Mouse (Mus musculus) midbrain, embryonic 14.5 days (tissue): ENCODE data around the gene Rerg. TPM values are rescaled to one million over a fixed set of nuclear protein-coding genes. Genes with fewer than 3 reads are reported as not detected.
A peak's percentile ranks its signal among the peaks of the same experiment; 100 is the strongest.

Source experiments
- ATAC-seq: fragments of 200-750 bp; cut with Nextera tagmentation; 2 replicates; pipeline ENCODE4 v1.8.0; 2017; ENCODE audit warnings: moderate number of reproducible peaks, moderate library complexity; ENCODE audit not compliant: low FRiP score, low TSS enrichment
- DNase-seq: peaks from one replicate; pipeline ENCODE4 v3.0.0-alpha.2; 2015
- H3K27ac ChIP-seq: fragments of 300-500 bp; sonication (generic); replicated peaks from 2 replicates; pipeline ENCODE4 v1.5.1; 2014; ENCODE audit warnings: mild to moderate bottlenecking, low read depth, low read length, moderate library complexity
- H3K27me3 ChIP-seq: fragments of 300-500 bp; sonication (generic); 2 replicates; pipeline ENCODE4 v1.6.1; 2014; ENCODE audit warnings: low read length, control low read depth, mixed read lengths; ENCODE audit not compliant: control insufficient read depth, insufficient read depth
- H3K36me3 ChIP-seq: fragments of 300-500 bp; sonication (generic); 2 replicates; pipeline ENCODE4 v1.6.1; 2014; ENCODE audit warnings: low read length, control low read depth; ENCODE audit not compliant: control insufficient read depth, insufficient read depth
- H3K4me1 ChIP-seq: fragments of 300-500 bp; sonication (generic); 2 replicates; pipeline ENCODE4 v1.6.1; 2014; ENCODE audit warnings: mild to moderate bottlenecking, antibody characterized with exemption, low read length, control low read depth; ENCODE audit not compliant: control insufficient read depth, insufficient read depth
- H3K4me2 ChIP-seq: fragments of 300-500 bp; sonication (generic); 2 replicates; pipeline ENCODE4 v1.6.1; 2014; ENCODE audit warnings: mild to moderate bottlenecking, low read length, moderate library complexity
- H3K4me3 ChIP-seq: fragments of 300-500 bp; sonication (generic); replicated peaks from 2 replicates; pipeline ENCODE4 v1.5.1; 2014; ENCODE audit warnings: low read depth, low read length
- H3K9ac ChIP-seq: fragments of 300-500 bp; sonication (generic); replicated peaks from 2 replicates; pipeline ENCODE4 v1.6.1; 2014; ENCODE audit warnings: mild to moderate bottlenecking, low read length, moderate library complexity
- H3K9me3 ChIP-seq: fragments of 300-500 bp; sonication (generic); 2 replicates; pipeline ENCODE4 v1.6.1; 2016; ENCODE audit warnings: low read length, control low read depth, mixed read lengths; ENCODE audit not compliant: control insufficient read depth
- WGBS: fragments of 180-500 bp; shearing (Covaris S2); extraction: QIAGEN DNeasy Blood & Tissue Kit; methylation state at CpG from one replicate; pipeline ENCODE4 v1.1.7; 2014; 5-methylcytosine and 5-hydroxymethylcytosine counted together
- polyA plus RNA-seq: library from polyadenylated mRNA; unstranded; fragments of >200 nt; fragmentation: Nextera tagmentation; extraction: Ambion mirVana; gene quantifications from 2 replicates; pipeline ENCODE4 v1.2.1, GENCODE M21; 2014

The Rerg gene
- polyA plus RNA-seq, 1 experiment from 2014 or later: 5.9 TPM

DNA sequence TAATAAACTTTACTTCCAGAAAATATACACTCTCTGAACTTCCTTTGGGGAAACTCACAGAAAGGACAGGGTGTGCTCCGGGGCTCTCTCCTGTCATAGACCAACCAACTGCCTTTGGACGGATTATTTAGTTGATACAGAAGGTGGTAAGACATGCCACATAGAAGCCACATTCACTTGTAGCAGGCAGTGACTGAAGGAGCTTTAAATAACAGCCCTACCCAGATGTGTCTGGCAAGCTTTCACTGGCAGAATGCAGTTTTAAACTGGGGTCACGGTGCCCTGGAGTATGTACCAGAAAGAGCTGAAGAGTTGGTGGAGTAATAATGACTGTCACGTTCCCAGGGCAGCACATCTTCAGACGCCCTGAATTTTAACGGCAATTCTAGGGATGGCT is 59.5 kb downstream of the Rerg start:
- DNase-seq (no peak), ATAC-seq (no peak)
- Histone ChIP-seq H3K4me3 (no peak overlapping the region), H3K36me3 (no peaks in the 10 kb centered on the region), H3K9me3 (no peaks in the 10 kb centered on the region), H3K27me3 (no peaks in the 10 kb centered on the region), H3K4me1 (no peaks in the 10 kb centered on the region), H3K9ac (no peak overlapping the region), H3K27ac (no peak overlapping the region), H3K4me2 (no peak overlapping the region)
- WGBS: 88% methylated on average over 6 of the region's 6 CpGs

DNA sequence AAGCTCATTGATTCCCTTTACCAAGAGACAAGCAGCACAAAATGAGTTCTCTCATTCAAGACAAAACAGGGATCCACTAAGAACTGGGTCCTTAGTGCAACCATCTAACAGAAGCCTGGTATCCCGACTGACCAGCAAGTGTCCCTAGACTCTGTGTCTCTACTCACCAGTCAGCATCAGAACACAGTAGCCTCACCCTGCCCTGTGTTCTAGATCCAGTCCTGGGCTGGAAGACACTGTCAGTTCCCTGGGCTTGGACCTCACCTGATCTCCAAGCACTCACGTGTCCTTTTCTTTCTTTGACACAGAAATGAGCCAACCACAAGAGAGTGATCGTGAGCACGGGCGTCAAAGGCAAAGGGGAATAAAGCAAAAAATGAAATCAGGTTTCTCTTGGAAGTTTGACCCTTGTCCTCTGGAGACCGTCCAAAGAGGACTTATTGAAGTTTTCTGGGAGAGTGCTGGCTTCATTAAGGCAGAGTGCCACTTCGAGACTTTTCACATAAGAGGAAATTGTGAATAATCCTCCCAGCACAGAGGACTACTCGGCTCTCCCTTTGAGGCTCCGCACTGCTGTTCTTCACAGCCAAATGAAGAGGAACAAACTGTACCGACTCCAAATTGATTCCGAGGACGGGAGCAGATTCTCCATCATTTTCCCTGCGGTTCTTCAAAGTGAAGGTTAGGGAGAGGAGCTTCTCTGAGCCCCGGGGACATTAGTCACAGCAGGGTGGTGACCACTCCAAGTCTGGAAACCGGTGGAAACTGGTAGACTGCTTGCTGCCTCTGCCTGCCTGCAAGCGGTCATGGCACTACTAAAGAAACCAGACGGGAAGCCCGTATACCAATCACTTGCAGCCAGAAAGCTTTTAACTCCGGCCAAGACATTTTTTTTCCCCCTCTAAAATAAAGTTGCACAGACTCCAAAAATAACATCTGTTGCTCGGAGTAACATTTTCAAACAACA is 60.2 kb downstream of the Rerg start:
- Histone ChIP-seq H3K27me3 (no peaks in the 10 kb centered on the region), H3K4me3 (no peak overlapping the region), H3K9ac (no peak overlapping the region), H3K4me1 (no peaks in the 10 kb centered on the region), H3K4me2 (no peak overlapping the region), H3K9me3 (no peaks in the 10 kb centered on the region), H3K27ac (no peak overlapping the region), H3K36me3 (no peaks in the 10 kb centered on the region)
- no peak for DNase-seq
- ATAC-seq: no peak
- 86% methylated on average over 20 of the region's 20 CpGs for WGBS

DNA sequence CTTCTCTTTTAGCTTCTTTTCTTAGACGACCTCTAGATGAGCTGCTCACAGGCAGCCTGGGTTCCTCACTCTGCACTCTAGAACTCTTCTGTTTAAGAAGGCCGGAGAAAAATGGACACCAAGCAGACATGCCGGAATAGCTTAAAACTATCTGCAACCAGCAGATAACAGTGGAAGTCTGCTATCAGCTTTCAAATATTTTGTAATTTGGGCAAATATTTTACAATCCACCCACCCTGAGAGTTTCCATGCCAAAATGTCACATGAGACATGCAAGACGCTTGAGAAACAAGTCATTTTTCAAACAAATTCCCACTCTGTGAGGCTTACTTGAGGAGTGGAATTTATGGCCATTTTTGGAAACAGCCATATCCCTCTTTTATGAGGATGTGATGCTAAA is 65.0 kb downstream of the Rerg start:
- no peak overlapping the region for H3K27ac ChIP-seq
- no peak overlapping the region for H3K4me2 ChIP-seq
- 92% methylated on average over 4 of the region's 4 CpGs for WGBS
- no peaks in the 10 kb centered on the region for H3K9me3 ChIP-seq
- no peak overlapping the region for H3K4me3 ChIP-seq
- ATAC-seq (no peak), DNase-seq (no peak)
- no peaks in the 10 kb centered on the region for H3K4me1 ChIP-seq
- H3K27me3 ChIP-seq: no peaks in the 10 kb centered on the region
- no peak overlapping the region for H3K9ac ChIP-seq
- H3K36me3 ChIP-seq: no peaks in the 10 kb centered on the region

DNA sequence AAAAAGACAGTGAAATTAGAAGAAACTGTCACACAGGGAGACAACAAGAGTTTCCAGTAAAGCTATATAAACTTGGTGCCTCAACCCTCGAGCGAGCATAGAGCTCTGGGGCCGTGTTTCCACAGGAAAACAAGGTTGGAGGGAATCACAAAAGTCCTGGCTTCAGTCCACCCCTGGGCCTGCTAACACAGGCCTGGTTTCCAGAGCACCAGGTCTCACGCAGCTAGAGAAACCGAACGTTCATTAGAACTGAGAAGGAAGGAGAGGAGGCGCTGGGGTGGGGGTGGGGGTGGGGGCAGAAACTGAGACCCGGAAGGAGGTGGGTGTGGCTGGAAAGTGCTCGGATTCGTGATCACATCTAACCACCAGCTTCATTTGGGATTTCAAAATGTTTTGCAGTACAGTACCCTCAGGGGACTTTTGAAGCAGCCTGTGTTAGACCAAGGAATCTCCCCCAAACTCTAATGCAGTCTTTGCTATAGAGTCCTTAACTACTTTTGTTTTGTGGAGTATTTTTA is 67.6 kb downstream of the Rerg start:
- no peak overlapping the region for H3K4me3 ChIP-seq
- no peaks in the 10 kb centered on the region for H3K36me3 ChIP-seq
- 61% methylated on average over 10 of the region's 10 CpGs for WGBS
- no peak overlapping the region for H3K9ac ChIP-seq
- H3K4me1 ChIP-seq: no peaks in the 10 kb centered on the region
- no peak overlapping the region for H3K4me2 ChIP-seq
- DNase-seq (no peak), ATAC-seq (no peak)
- H3K27ac ChIP-seq: no peak overlapping the region
- no peaks in the 10 kb centered on the region for H3K27me3 ChIP-seq
- H3K9me3 ChIP-seq: no peaks in the 10 kb centered on the region

DNA sequence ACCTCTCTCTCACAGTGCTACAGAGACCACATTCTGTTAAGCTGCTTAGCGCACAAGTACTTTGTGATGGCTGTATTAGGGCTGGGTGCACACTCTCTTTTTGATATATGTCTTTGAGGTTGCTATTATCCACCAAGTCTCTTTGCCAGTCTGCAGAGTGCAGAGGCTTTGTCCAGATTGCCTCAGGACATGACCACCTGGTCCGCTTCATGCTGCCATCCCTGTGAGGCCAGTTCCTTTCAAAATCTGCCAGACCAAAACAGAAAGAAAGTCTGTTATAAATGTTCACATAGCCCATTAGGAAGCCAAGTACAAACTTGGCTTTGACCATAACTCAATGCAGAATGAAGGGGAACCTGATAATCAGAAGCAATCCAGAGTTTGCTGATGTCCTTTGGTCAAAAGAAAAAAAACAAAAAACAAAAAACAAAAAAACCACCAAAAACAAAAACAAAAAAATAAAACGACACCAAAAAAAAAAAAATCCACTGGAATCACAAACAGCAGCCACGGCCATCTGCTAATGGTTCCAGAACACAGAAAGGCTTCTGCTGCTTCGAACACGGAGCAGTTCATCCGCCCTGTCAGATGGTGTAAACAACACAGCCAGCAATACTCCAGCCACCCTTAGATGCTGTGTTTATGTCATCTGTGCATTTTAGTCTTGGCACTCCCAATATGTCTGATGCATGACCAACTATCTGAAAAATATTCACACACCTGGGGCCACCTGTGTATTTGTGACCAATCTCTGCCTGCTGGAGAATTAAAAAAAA is 68.2 kb downstream of the Rerg start:
- H3K9me3 ChIP-seq: no peaks in the 10 kb centered on the region
- no peak overlapping the region for H3K4me3 ChIP-seq
- no peak overlapping the region for H3K27ac ChIP-seq
- DNase-seq (no peak), ATAC-seq (no peak)
- no peaks in the 10 kb centered on the region for H3K36me3 ChIP-seq
- no peak overlapping the region for H3K9ac ChIP-seq
- no peak overlapping the region for H3K4me2 ChIP-seq
- H3K4me1 ChIP-seq: no peaks in the 10 kb centered on the region
- 80% methylated on average over 7 of the region's 7 CpGs for WGBS
- H3K27me3 ChIP-seq: no peaks in the 10 kb centered on the region

DNA sequence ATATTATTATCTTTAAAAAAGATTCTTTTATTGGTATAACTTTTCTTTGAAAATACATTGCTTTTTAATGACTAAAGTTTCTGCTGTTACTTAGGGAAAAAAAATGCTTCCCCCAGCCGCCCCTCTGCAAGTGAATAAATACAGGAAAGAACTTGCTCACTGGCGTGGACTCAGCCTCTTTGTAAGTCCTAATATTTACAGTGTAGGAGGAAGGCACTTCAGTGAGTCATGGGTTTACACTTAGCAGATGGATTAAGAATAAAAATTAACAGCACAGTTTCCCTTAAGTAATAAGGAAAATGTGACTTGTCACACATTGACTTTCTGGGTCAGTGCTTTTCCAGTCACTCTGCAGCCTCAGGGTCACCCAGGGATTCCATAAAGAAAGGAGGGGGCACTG is 70.0 kb downstream of the Rerg start:
- H3K4me2 ChIP-seq: no peak overlapping the region
- no peak overlapping the region for H3K9ac ChIP-seq
- 72% methylated on average over 2 of the region's 2 CpGs for WGBS
- H3K27ac ChIP-seq: no peak overlapping the region
- DNase-seq (no peak), ATAC-seq (no peak)
- no peaks in the 10 kb centered on the region for H3K27me3 ChIP-seq
- H3K4me3 ChIP-seq: no peak overlapping the region
- no peaks in the 10 kb centered on the region for H3K36me3 ChIP-seq
- no peaks in the 10 kb centered on the region for H3K9me3 ChIP-seq
- H3K4me1 ChIP-seq: no peaks in the 10 kb centered on the region

DNA sequence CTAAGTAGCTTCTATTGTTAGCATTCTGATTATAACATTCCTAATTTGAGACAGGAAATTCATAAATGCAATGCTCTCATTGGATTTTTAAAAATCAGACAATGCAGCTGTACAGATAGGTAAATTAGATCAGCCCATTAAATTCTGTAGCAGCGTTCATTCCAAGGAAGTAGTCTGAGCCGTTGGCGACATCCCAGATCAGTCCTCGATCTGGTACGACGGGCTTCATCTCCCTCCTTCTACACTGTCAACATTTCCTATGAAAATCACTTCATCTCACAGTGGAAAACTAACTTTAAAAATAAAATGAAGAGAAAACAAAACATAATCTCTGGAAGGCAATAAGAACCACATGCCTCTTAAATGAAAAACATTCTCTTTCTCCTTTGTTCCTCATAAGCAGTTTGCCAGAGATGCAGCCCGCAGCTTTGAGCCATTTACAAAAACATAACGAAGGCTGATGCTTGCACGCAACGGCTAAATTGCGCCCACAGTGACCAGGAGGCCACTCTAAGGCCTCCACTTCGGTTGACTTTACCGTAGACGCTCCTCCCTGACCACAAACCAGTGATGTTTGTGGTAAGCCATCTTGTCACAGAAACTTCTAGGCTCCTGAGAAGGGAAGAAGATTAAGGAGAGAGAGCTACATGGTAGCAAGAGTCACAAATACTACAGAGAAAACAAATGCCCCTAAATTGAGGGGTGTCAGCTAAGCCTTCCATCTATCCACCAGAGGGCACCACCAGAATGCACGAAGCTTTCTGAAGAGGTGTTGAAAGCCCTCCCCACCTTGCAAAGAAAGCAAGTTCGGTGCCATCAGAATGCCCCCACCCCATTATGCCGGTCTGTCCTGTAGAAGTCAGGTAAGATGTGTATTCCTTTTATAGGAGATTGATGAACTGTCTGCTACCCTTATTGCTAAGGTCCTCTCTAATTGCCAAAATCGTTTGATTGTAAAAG is 71.8 kb downstream of the Rerg start:
- DNase-seq (peak; percentile 66), ATAC-seq (no peak)
- Histone ChIP-seq H3K36me3 (no peaks in the 10 kb centered on the region), H3K9ac (no peak overlapping the region), H3K4me3 (no peak overlapping the region), H3K4me2 (no peak overlapping the region), H3K27me3 (no peaks in the 10 kb centered on the region), H3K27ac (no peak overlapping the region), H3K9me3 (no peaks in the 10 kb centered on the region), H3K4me1 (no peaks in the 10 kb centered on the region)
- 62% methylated on average over 18 of the region's 18 CpGs for WGBS

DNA sequence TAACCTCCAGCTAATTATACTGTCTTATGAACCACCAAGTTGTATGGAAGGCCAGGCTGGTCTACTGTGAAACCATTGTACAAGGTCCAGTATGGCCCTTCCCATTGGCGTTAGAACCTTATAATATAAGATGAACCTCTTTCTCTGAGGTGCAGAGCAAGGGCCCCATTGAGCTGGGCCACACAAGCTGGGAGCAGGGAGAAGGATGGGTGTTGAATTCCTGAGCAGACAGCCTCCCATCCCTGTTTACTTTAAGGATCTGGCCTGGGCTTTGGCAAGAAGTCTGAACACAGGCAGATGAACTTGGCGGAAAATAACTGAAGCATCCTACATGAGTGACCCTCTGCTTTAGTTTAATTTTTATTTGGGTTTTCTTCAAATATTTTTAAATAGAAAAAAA is 75.8 kb downstream of the Rerg start:
- 91% methylated on average over 2 of the region's 2 CpGs for WGBS
- DNase-seq: no peak
- H3K4me1 ChIP-seq: no peaks in the 10 kb centered on the region
- H3K27me3 ChIP-seq: no peaks in the 10 kb centered on the region
- no peak overlapping the region for H3K4me3 ChIP-seq
- no peaks in the 10 kb centered on the region for H3K36me3 ChIP-seq
- no peak overlapping the region for H3K9ac ChIP-seq
- H3K9me3 ChIP-seq: no peaks in the 10 kb centered on the region
- no peak for ATAC-seq
- no peak overlapping the region for H3K27ac ChIP-seq
- H3K4me2 ChIP-seq: no peak overlapping the region
